Mouse (Mus musculus): ENCODE data around the gene Slc31a1.

DNA sequence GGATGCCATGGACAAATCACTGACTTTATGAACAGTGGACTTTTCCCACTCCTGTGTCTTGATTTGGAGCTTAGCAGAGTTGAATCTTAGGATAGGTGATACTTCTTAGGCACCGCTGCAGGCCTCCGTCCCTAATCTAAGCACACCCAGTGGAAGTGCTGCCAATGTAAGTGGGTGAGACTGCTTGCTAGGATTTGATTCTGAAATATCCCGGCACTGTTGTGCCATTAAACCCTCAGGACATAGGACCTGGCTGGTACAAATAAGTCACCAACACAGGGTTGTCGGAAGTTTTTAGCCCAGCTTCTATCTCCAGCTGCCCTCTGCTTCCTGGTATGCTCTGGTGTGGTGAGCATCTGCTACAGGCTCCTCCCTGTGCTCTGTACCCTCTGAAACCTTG is 65.4 kb downstream of the Slc31a1 start:
- TF ChIP-seq CTCF (IDR thresholded peaks at IDR 0.05) (no peak), EP300 (IDR thresholded peaks at IDR 0.05; ENCODE audit: insufficient read depth, low read depth, low read length) (no peak), POLR2A (IDR thresholded peaks at IDR 0.05; ENCODE audit: insufficient read depth, low read depth, low read length) (no peak)

Measured in heart, adult 2 months (tissue).